Mouse (Mus musculus) mouse embryonic stem cell (cell line): ENCODE data around the gene Erf.

Experiments used
- in situ Hi-C, 2 experiments: fragments of 300-500 bp; cut with MboI; formaldehyde crosslinking; loops; 1 replicate in 1 of 2; 3 replicates in 1 of 2; pipeline ENCODE4 v1.14.3; 2019 to 2020; ENCODE audit warnings: low sequenced_read_pairs in 2 of 2, low pct_unique_long_range_greater_than_20kb in 1 of 2, mixed read lengths in 1 of 2; ENCODE audit not compliant: unreplicated experiment in 1 of 2

Erf gene

GRCm38 (mm10) chr7:25246759-25247137, 3.8 kb downstream of the Erf start:
- in situ Hi-C loops, result no loop called here

GRCm38 (mm10) chr7:25246079-25246758, 4.3 kb downstream of the Erf start:
- in situ Hi-C loops, result no loop called here

GRCm38 (mm10) chr7:25244562-25245369, 5.8 kb downstream of the Erf start:
- in situ Hi-C loops, result loop anchor here (5.0 kb wide), 1 partner anchor 33 kb away; no protein-coding TSS in a partner anchor

GRCm38 (mm10) chr7:25243361-25243760, 7.2 kb downstream of the Erf start:
- in situ Hi-C loops, result loop anchor here (5.0 kb wide), 1 partner anchor 34 kb away; no protein-coding TSS in a partner anchor

- in situ Hi-C loops, result loop anchor here (5.0 kb wide), 1 partner anchor 36 kb away; no protein-coding TSS in a partner anchor
These were observed 9.5 kb downstream of the Erf start for GRCm38 (mm10) chr7:25241062-25241461.

GRCm38 (mm10) chr7:25240631-25241030, 9.9 kb downstream of the Erf start:
- in situ Hi-C loops, result loop anchor here (5.0 kb wide), 1 partner anchor 37 kb away; no protein-coding TSS in a partner anchor

- in situ Hi-C loops, result no loop called here
These were observed 11.5 kb downstream of the Erf start for GRCm38 (mm10) chr7:25238829-25239623.

GRCm38 (mm10) chr7:25238015-25238706, 12.4 kb downstream of the Erf start:
- in situ Hi-C loops, result no loop called here

GRCm38 (mm10) chr7:25237249-25238014, 13.1 kb downstream of the Erf start, which contains the start of gene Gsk3a:
Gene Gsk3a (minus strand): TSS chr7:25237851.
- in situ Hi-C loops, result no loop called here

GRCm38 (mm10) chr7:25235526-25235925, 15.0 kb downstream of the Erf start:
- in situ Hi-C loops, result no loop called here

- in situ Hi-C loops, result no loop called here
These were observed 17.5 kb downstream of the Erf start for GRCm38 (mm10) chr7:25233061-25233460.

GRCm38 (mm10) chr7:25232101-25232648, 18.4 kb downstream of the Erf start:
- in situ Hi-C loops, result no loop called here

- in situ Hi-C loops, result no loop called here
These were observed 19.8 kb downstream of the Erf start for GRCm38 (mm10) chr7:25230690-25231285.

- in situ Hi-C loops, result no loop called here
These were observed 22.8 kb downstream of the Erf start for GRCm38 (mm10) chr7:25227523-25228300.

- in situ Hi-C loops, result no loop called here
These were observed 28.1 kb downstream of the Erf start for GRCm38 (mm10) chr7:25222275-25222967.
